ENCODE assay signal across 19 mouse cellular contexts in genomic region chr1:13800460-13800859, GRCm38 (mm10).
A peak's percentile ranks its signal among the peaks of the same experiment; 100 is the strongest.
DNase-seq lines count a peak whose midpoint lies in the region; ATAC-seq and TF ChIP-seq lines count a peak whose summit lies in the region.
"Had no signal": no experiment of that assay in that cellular context is flagged by ENCODE, and none has a peak within 500 bp of the region (broad histone marks: within the 10 kb centered on the region; RNA-seq: fewer than 3 reads in every experiment).

No protein-coding gene starts in this region.

- no peak overlapping the region for H3K4me3 ChIP-seq in intestine, embryonic 16.5 days (ENCODE audit: low read length)
- no peak overlapping the region for H3K4me3 ChIP-seq in intestine, embryonic 15.5 days (replicated peaks)
- no peak overlapping the region for H3K4me3 ChIP-seq in intestine, postnatal 0 days (ENCODE audit: low read depth, low read length)

- no peaks in the 10 kb centered on the region for H3K36me3 ChIP-seq in intestine, embryonic 16.5 days (ENCODE audit: control insufficient read depth, insufficient read depth, low read length)
- H3K36me3 ChIP-seq in intestine, embryonic 15.5 days: no peaks in the 10 kb centered on the region
- H3K36me3 ChIP-seq in intestine, postnatal 0 days (ENCODE audit: control insufficient read depth, insufficient read depth): no peaks in the 10 kb centered on the region
- H3K36me3 ChIP-seq: G1E had no signal

- H3K4me1 ChIP-seq in intestine, embryonic 16.5 days (ENCODE audit: control insufficient read depth, insufficient read depth, low read length): no peaks in the 10 kb centered on the region
- H3K4me1 ChIP-seq in intestine, embryonic 15.5 days (replicated peaks): no peaks in the 10 kb centered on the region
- H3K4me1 ChIP-seq in intestine, postnatal 0 days (replicated peaks; ENCODE audit: control insufficient read depth, insufficient read depth, low read length): no peaks in the 10 kb centered on the region

- H3K9ac ChIP-seq in intestine, embryonic 16.5 days (ENCODE audit: low read depth, low read length): no peak overlapping the region
- H3K9ac ChIP-seq in intestine, embryonic 15.5 days: no peak overlapping the region
- H3K9ac ChIP-seq in intestine, postnatal 0 days (ENCODE audit: low read depth, low read length): no peak overlapping the region

- no peaks in the 10 kb centered on the region for H3K27me3 ChIP-seq in intestine, embryonic 16.5 days (replicated peaks; ENCODE audit: control insufficient read depth, insufficient read depth, low read length)
- H3K27me3 ChIP-seq in intestine, embryonic 15.5 days (replicated peaks): no peaks in the 10 kb centered on the region
- no peaks in the 10 kb centered on the region for H3K27me3 ChIP-seq in intestine, postnatal 0 days (replicated peaks; ENCODE audit: control insufficient read depth, insufficient read depth, low read length)
- H3K27me3 ChIP-seq: CH12.LX, Patski had no signal

- no peak overlapping the region for H3K27ac ChIP-seq in intestine, embryonic 16.5 days (ENCODE audit: low read length)
- no peak overlapping the region for H3K27ac ChIP-seq in intestine, embryonic 15.5 days
- H3K27ac ChIP-seq in intestine, postnatal 0 days (ENCODE audit: low read depth, low read length): no peak overlapping the region

- H3K4me2 ChIP-seq in intestine, embryonic 16.5 days (ENCODE audit: low read depth, low read length): no peak overlapping the region
- no peak overlapping the region for H3K4me2 ChIP-seq in intestine, embryonic 15.5 days (replicated peaks)
- no peak overlapping the region for H3K4me2 ChIP-seq in intestine, postnatal 0 days (replicated peaks; ENCODE audit: low read depth)

- WGBS in intestine, embryonic 16.5 days: 72% methylated on average over 1 of the region's 1 CpGs
- WGBS in intestine, embryonic 15.5 days: 69% methylated on average over 1 of the region's 1 CpGs
- 61% methylated on average over 1 of the region's 1 CpGs for WGBS in intestine, postnatal 0 days

- no peak for TF ChIP-seq CTCF in intestine, postnatal 0 days (IDR thresholded peaks at IDR 0.05; ENCODE audit: low read depth)

- no peaks in the 10 kb centered on the region for H3K9me3 ChIP-seq in intestine, embryonic 16.5 days (ENCODE audit: control insufficient read depth, low read length)
- H3K9me3 ChIP-seq in intestine, embryonic 15.5 days: no peaks in the 10 kb centered on the region
- no peaks in the 10 kb centered on the region for H3K9me3 ChIP-seq in intestine, postnatal 0 days (ENCODE audit: control insufficient read depth)
- H3K9me3 ChIP-seq: G1E had no signal

- no peak for DNase-seq in heart, adult 11 months
- DNase-seq: adrenal gland, adult 2 months; adrenal gland, adult 8-10 months; adrenal gland, postnatal 10 days; adrenal gland, postnatal 14 days; adrenal gland, postnatal 25 days; adrenal gland, postnatal 36 days; B cell, adult 2 months; cerebellum, adult 11 months; cerebellum, adult 11-12 months; cerebellum, adult 18-20 months had no signal

- ATAC-seq in intestine, embryonic 16.5 days: peak; percentile 55; the same call in 1 of the 2 replicates
- ATAC-seq in intestine, embryonic 15.5 days: no peak
- peak; percentile 88 for ATAC-seq in intestine, postnatal 0 days
- ATAC-seq: activated CD4-positive, CD25-positive, alpha-beta regulatory T cell, adult 4 months; CD4-positive, CD25-positive, alpha-beta regulatory T cell, adult 4 months; Patski had no signal
